Mouse (Mus musculus): Measurements from ENCODE around the gene Efcab9.
"Not testable (repeated sequence)": the region's sequence is repeated elsewhere in the genome, so short reads cannot be mapped to it uniquely, and the experiment has no call there.

Gene Efcab9

DNA sequence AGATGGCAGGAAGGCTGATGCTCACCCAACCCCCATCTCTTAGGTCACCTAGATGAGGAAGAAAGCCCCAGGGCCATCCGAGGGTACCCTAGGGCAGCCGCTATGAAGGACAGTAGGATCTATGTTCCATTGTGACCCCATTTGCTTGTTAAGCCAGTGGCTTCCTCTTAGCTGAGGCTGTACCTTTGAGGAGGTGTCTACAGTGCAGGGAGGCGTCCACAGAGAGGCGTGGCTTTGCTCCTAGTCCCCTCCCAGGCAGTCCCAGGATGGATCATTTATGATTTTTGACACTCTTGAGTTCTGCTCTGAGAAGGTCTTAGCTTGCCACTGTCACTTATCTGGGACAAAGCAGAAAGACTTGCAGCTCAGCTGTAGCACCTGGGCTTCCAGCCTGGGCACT is 7.0 kb upstream of the Efcab9 start:
- DNase-seq (ENCODE audit: low read depth, low spot score), result no peak

DNA sequence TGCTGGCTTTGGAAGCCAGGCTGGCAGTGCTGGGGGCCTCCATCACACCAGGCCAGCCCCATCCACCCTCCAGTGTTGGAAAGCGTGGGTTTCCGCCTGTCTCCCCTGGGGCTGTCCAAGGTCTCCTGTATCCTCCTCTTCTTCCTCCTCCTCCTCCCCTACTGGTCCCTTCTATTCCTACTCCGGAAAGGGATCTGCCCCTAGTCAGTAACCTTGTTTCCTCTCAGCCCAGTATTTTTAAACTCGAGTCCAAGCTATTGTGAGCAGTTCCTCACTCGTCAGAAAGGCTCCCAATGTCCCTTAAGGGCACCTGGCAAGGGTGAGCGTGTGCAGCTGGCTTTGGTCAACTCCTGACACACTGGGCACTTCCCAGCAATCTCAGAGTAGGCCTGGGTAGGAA is 6.6 kb upstream of the Efcab9 start:
- no peak for DNase-seq (ENCODE audit: low read depth, low spot score)

DNA sequence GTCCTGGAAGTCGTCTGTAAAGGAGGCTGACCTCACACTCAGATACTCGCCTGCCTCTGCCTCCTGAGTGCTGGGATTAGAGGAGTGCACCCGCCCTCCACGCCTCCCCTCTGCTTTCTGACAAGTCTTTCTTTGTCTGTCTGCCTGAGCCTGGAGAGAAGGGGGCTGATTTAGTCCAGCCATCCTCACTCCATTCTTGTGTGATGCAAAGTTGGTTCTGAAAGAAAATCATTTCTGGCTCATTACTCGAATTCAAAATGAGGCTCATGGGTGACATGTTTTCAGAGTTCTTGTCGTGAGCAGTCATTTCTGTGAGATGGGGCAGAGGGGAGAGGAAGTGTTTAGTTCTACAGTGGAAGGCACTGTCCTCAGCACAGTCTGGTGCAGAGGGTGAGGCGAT is 5.1 kb upstream of the Efcab9 start:
- no peak for DNase-seq (ENCODE audit: low read depth, low spot score)

DNA sequence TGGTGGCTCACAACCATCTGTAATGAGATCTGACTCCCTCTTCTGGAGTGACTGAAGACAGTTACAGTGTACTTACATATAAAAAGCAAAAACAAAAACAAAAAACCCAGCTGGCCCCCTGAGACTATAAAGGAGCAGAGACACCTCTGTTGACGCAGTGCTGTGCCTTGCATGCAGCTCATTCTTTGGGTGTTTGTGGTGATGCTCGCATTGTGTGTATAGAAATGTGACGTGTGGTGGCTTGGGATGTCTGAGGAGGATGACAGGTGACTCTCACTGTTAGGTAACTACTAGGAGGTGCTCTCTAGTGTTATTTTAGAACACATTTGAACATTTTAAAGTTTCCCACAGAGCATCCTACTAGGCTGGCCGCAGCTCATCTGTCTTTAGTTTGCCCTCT is 3.8 kb upstream of the Efcab9 start:
- no peak for DNase-seq (ENCODE audit: low read depth, low spot score)

DNA sequence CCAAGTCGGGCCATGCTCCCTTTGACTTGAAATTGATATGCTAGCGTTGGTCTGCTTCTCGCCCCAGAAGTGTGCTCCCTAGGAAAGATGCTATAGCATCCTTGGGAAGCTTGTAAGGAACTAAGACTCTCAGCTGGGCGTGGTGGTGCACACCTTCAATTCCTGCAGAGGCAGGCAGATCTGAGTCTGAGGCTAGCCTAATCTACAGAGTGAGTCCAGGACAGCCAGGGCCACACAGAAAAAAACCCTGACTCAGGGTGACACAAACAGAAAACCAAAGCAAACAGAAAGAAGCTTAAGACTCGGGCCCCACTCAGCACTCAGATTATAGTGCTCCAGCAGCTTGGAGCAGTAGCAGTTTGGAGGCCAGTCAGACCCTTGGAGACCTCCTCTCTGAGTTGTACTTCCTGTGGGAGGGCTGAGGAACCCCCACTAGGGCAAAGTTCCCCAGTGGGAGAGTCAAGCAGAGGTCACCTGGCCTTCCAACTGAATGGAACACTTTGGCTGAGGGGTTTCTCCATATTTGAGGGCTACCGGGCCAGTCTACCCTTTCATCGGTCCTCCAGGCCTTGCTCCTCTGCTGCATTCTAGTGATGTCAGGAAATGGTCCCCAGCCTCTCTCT is 2.7 kb upstream of the Efcab9 start:
- DNase-seq (ENCODE audit: low read depth, low spot score), result no peak

DNA sequence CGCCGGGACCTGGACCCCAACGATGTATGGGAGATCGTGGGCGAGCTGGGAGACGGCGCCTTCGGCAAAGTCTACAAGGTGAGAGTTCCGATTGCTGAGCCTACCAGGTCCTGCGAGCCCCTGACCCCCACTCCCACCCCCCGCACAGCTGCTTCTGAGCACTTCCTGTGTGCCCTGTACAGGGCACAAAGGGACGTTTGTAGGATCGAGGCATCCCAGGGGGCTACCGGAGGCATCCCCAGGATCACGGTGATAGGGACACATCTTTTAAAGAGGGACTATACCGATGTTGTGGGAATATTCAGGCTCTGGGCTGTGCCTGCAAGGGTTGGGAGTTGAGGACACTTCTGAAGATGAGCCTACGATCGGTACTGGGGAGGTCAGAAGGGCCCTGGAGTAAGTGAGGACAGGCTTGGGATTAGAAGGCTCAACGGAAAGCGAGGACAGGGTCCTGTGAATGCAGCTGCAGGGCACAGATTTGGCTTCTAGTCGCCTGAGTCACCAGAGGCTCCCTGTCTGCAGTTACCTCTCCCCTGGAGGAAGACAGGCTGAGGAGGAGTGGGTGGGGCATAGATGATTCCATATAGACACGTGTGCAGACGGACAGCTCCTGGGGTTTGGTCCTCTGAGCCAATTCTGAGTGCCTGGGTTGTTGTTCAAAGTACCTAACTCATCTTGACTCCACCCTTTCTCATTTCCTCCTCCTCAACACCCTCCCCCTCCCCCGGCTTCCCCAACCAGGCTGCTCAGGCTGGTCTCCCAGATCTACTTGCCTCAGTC is 1.8 kb upstream of the Efcab9 start:
- no peak for DNase-seq (ENCODE audit: low read depth, low spot score)

DNA sequence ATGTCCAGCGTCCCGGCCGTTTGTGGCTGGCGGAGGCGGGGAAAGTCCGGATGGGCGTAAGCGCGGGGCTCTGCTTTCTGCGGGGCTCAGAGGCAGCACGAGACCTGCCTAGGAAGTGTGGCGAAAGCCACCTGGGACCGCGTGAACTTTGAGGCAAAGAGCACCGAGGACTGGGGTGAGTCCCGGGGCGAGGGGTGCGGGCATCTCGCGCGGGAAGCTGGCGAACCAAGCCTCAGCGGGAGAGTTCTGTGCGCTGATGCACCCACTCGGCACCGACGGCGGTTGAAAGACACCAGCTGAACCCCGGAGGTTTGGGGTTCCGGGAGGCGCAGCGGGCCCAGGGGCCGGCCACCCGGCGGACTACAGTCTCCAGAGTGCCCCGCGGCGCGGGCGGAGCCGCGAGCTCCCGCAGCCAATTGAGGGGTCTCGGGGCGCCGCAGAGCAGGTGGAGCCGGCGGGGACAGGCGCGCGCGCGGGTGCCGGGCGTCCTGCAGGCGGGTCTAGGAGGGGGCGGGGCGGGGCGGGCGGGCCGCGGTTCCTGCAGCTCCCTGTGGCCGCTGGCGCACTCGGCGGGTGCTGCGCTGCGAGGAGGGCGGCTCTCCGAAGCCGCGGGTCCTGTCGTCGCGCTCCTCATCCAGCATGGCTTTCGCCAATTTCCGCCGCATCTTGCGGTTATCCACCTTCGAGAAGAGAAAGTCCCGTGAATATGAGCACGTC is 1.0 kb upstream of the Efcab9 start, which contains the start of gene Stk10:
Stk10 (plus strand) TSS at position 541 of the 717 bp plus-strand sequence.
- peak; percentile 69 for DNase-seq (ENCODE audit: low read depth, low spot score)

DNA sequence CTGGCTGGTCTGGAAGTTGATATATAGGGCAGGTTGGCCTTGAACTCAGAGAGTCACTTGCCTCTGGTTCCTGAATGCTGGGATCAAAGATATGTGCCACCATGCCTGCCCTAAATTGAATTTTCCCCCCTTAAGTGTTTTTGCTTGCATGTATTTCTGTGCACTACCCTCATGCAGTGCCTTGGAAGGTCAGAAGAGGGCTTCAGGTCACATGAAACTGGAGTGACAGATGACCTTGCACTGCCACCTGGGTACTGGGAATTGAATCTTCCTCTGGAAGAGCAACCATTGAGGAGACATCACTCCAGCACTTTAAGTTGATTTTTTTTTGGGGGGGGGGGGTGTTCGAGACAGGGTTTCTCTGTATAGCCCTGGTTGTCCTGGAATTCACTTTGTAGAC is 1.7 kb downstream of the Efcab9 start:
- no peak for DNase-seq (ENCODE audit: low read depth, low spot score)

DNA sequence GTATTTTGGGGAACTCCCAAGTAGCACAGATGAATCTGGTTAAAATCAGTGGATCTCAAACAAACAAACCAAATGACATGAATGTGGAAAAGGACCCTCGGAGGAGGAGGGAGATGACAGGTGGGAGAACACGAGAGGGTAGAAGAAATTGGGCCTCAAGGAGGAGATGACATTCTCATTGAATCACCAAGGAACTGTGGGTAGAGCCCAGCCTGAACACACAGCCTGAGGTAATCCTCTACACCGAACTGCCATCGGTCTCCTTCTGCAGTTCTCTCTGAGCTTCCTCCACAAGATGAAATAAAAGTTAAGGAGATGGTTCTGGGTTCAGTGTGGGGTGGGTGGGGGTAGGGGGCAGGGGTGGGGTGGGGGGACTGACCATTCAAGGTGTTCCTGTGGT is 4.9 kb downstream of the Efcab9 start:
- no peak for DNase-seq (ENCODE audit: low read depth, low spot score)

DNA sequence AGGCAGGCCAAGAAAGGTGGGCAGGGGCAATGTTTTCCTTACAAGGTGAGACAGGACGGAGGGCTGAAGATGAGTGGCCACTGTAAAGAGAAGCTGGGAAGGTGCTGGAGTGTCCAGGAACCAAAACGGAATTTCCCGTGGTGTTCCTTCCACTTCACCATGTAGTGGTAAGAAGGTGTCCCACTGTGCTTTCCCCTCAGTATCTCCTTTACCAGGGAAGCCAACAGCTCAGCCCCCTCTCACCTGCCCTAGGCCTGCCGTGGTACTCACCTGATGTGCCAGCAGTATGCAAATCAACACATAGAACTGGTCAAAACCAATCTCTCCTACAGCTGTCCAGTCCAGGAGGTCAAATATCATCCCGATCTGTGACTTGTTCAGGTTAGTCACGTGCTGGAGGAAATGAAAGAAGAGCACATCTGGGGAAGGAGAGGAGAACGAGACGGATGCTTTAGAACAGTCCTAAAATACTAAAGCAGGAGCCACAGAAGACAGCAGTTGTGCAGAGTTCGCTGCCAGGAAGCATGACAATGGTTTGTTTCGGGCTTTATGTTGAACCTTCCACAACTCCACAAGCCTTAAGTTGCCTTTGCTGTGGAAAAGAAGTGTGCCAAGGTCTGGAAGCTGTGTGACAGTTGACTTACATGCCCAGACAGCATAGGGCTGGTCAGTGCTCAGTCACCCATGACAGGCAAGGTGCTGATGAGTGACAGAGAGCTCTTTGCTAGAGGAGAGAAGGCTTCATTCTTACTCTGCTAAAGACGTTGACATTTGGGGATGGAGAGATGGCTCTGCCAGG is 7.6 kb downstream of the Efcab9 start:
- no peak for DNase-seq (ENCODE audit: low read depth, low spot score)

DNA sequence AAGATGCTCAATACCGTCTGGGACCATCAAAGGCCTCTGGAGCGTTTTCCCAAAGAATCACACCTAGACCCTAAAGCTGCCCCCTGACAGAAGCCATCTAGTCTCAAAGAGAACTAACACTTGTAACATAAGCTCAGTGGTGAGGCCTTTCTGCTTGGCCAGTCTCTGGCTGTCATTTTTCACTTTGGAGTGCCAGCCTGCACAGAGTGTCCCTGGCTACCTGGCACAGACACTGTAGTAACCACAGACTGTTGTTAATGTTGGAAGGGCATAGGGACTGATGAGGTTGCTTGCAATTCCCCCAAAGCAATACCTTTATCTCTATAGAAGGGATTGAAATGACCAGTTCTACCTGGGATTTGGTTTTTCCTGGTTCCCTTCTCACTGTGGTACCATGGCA is 10.6 kb downstream of the Efcab9 start:
- no peak for DNase-seq (ENCODE audit: low read depth, low spot score)

DNA sequence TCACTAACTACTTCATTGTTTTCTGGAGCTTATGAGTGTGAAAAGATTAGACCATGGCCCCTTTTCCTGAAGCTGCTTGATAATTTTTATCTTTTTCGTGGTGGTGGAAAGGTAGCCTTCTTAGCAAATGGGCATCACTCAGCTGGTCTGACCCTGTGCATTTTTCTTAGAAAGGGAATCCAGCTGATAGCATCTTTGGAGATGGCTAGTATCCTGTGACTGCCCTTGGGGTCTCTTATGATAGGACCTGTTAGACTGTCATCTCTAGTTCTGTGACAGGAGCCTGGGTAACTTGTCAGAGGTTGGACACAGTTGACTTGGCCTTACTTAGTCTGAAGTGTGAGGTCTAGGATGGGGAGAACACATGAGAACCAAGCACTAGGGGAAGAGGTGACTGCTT is 12.5 kb downstream of the Efcab9 start:
- DNase-seq (ENCODE audit: low read depth, low spot score), result no peak

DNA sequence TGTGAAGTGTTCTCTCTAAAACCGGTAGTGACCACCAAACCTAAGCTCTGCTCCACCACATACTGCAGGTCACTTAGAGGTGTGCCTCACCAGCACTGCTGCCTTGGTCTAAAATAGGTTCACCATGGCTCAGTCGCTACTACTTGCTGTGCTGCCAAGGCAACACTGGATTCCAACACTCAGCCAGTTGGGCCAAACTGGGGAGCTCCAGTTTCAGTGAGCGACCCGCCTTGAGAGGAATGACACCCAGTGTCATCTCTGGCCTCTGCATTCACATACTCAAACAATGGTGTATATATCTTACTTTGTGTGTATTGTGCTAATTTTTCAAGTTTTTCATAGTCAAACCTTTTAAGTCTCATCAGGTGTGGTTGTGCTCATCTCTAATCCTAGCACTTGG is 13.1 kb downstream of the Efcab9 start:
- DNase-seq (ENCODE audit: low read depth, low spot score), result no peak

DNA sequence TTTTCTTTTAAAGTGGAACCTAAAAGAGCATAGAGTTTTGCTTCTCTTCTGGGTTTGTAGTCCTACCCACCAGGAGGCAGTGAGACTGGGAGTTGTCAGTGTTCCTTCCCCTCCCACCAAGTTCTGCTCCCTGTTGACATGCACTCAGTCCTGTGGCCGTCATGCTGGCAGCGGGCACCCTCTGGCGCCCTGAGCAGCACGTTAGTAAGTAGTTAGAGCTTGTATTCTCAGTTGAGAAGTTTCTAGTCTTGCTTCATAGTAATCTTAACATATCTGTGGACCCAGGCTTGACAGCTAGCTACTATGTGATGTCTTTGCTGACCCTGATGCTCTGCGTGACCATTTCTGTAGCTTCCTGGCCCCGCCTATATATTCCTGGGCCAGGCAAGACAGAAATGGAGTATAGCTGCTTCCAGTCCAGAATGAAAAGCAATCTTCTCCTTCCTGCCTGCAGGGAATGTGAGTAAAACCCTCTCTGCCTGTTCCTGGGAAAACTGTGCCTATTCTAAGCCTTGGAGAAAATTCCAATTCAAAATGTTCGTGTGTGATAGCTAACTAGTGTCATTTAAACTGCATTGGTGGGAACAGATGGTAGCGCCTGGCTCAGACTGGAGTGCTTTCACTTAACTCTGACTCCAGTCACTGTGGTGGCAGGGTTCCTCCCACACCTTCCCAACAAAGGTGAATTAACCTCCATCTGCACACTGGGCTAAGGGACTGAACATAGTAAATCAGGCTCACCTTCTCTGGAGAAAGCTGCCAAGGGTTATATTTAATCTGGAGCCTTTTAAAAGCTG is 14.8 kb downstream of the Efcab9 start:
- no peak for DNase-seq (ENCODE audit: low read depth, low spot score)

DNA sequence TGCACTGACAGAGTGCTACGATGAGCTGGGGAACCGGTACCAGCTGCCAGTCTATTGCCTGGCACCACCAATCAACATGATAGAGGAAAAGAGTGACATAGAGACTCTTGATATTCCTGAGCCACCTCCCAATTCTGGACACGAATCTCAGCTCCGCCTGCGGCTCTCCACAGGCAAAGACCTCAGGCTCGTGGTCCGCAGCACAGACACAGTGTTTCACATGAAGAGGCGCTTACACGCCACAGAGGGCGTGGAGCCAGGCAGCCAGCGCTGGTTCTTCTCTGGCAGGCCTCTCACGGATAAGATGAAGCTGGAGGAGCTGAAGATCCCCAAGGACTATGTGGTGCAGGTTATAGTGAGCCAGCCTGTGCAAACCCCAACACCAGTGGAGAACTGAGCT is 15.8 kb downstream of the Efcab9 start:
- DNase-seq (ENCODE audit: low read depth, low spot score), result no peak

DNA sequence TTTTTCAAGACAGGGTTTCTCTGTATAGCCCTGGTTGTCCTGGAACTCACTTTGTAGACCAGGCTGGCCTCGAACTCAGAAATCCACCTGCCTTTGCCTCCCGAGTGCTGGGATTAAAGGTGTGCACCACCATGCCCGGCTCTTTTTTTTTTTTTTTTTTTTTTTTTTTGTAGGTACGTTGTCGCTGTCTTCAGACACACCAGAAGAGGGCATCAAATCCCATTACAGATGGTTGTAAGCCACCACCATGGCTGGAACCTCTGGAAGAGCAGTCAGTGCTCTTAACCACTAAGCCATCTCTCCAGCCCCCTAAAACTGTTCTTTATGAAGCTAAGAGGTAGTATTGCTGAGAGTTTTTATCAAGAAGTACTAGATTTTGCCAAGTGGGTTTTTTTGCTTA is 17.0 kb downstream of the Efcab9 start:
- DNase-seq (ENCODE audit: low read depth, low spot score), result not testable (repeated sequence)

DNA sequence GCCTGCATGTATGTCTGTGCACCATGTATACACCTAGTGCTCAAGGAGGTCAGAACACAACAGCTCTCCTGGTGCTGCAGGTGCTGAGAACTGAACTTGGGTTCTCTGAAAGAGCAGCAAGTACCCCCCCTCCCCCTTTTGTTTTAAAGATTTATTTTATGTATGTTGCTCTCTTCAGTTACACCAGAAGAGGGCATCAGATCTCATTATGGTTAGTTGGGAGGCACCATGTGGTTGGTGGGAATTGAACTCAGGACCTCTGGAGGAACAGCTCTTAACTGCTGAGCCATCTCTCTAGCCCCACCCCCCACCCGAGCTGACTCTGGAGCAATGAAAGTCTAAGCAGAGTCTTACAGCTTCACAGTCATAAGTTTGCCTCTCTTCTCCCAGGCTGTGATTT is 21.0 kb downstream of the Efcab9 start:
- DNase-seq (ENCODE audit: low read depth, low spot score), result no peak

DNA sequence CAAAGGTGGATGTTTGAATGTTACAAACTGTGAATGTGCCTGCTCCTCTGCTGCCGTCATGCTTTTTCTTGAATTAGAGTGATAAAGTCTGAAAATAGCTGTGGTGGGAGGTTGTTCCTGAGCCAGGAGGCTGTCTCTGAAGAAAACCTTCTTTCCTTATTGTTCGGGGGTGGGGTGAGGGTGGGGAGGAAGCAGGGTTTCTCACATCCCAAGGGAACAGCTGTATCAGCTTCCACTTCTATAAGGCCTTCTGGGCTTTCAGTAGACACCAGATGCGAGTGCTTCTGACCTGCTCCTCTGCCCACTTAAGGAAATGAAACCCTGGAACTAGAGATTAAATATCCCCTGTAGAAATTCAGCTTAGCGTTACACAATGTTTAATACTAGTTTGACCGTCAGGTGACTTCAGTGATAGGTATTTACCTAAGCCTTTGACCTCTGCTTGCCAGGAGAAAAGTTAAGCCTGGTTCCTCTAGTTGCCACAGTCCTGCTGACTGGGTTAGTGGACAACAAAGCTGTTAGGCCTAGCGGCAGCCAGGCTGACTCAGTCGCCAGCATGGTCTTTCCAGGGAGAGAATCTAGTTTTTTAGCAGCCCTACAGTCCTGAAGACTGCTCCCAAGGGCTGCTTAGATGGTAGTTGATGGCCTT is 26.7 kb downstream of the Efcab9 start:
- DNase-seq (ENCODE audit: low read depth, low spot score), result no peak

DNA sequence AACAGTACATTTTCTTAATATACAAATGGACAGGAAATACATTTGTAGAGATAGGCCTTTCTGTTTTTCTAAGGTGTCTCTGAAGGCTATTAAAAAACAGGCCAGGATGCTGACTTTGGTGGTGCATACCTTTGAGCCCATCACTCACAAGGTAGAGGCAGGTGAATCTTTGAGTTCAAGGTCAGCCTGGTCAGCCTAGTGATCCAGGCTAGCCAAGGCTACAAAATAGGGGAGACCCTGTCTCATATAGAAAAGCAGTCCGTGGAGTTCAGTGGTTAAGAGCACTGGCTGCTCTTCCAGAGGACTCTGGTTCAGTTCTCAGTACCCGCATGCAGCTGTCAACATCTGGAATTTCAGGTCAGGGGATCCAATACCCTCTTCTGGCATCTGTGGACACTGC is 28.2 kb downstream of the Efcab9 start:
- no peak for DNase-seq (ENCODE audit: low read depth, low spot score)

DNA sequence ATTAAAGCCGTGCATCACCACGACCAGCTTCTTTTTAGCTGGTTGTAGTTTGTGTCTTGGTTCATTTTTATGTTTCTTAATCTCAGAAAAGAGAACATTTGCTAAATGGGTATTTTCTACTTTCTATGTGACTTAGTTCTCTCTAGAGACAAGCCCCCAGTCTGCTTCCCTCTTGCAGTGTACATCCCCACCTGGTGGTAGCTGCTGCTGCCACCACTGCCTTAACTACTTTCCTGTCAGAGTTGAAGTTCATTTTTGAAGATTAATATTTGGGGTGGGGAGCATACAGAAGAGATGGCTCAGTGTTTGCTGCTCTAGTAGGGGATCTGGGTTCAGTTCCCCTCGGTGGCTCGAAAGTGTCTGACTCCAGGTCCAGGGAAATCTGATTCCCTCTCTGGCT is 31.9 kb downstream of the Efcab9 start:
- DNase-seq (ENCODE audit: low read depth, low spot score), result no peak
